Mouse (Mus musculus): ENCODE measurements around the gene Hoxa9. TPM values are rescaled to one million over a fixed set of nuclear protein-coding genes. Genes with fewer than 3 reads are reported as not detected.

Gene Hoxa9
- 122 and 151 TPM in 2 replicates for polyA plus RNA-seq (2014; fragmentation: Nextera tagmentation; extraction: Ambion mirVana)

- Histone ChIP-seq H3K9me3 (ENCODE audit: control insufficient read depth, low read length) (no peaks in the 10 kb centered on the region), H3K4me3 (ENCODE audit: low read depth, low read length) (peak within 1 kb of the TSS; percentile 57), H3K9ac (replicated peaks; ENCODE audit: low read depth, low read length) (peak within 1 kb of the TSS; percentile 94), H3K4me1 (ENCODE audit: control insufficient read depth, insufficient read depth, low read length) (peaks cover 18% of the 10 kb centered on the region), H3K4me2 (ENCODE audit: low read depth, low read length) (peak within 1 kb of the TSS; percentile 90), H3K27ac (ENCODE audit: low read depth, low read length) (peak within 1 kb of the TSS; percentile 97), H3K36me3 (ENCODE audit: control insufficient read depth, insufficient read depth, low read length) (no peaks in the 10 kb centered on the region), H3K27me3 (ENCODE audit: control insufficient read depth, insufficient read depth, low read length) (no peaks in the 10 kb centered on the region)
- WGBS, result under 1% methylated on average over 28 of the region's 36 CpGs
- peak; percentile 13; the same call in 1 of the 2 replicates for ATAC-seq (ENCODE audit: low read depth)
Observed at GRCm38 (mm10) chr6:52230516-52231165, at the start of gene Hoxa9. TSS of gene Hoxa9 (minus strand) at chr6:52231089.

DNA sequence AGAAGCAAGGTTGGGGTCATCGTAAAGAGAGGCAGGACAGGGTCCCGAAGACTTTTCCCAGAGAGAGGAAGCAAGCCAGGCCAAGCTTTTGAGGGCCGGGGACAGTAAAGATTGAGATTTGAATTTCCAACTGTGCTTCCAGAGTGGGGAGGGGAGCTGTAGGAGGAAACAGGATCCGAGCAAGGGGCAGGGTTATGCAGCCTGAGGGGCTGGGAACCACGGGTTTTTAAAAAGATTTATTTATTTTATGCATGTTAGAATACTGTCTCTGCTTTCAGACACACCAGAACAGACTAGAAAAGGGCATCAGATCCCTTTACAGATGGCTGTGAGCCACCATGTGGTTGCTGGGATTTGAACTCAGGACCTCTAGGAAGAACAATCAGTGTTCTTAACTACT is 46.0 kb upstream of the Hoxa9 start:
- no peak overlapping the region for H3K9ac ChIP-seq (replicated peaks; ENCODE audit: low read depth, low read length)
- H3K4me1 ChIP-seq (ENCODE audit: control insufficient read depth, insufficient read depth, low read length), result no peaks in the 10 kb centered on the region
- no peaks in the 10 kb centered on the region for H3K9me3 ChIP-seq (ENCODE audit: control insufficient read depth, low read length)
- peaks cover 57% of the 10 kb centered on the region for H3K27me3 ChIP-seq (ENCODE audit: control insufficient read depth, insufficient read depth, low read length)
- no peak for ATAC-seq (ENCODE audit: low read depth)
- 5% methylated on average over 5 of the region's 5 CpGs for WGBS
- H3K27ac ChIP-seq (ENCODE audit: low read depth, low read length), result no peak overlapping the region
- no peaks in the 10 kb centered on the region for H3K36me3 ChIP-seq (ENCODE audit: control insufficient read depth, insufficient read depth, low read length)
- H3K4me3 ChIP-seq (ENCODE audit: low read depth, low read length), result no peak overlapping the region
- H3K4me2 ChIP-seq (ENCODE audit: low read depth, low read length), result no peak overlapping the region

- no peak overlapping the region for H3K4me3 ChIP-seq (ENCODE audit: low read depth, low read length)
- H3K4me1 ChIP-seq (ENCODE audit: control insufficient read depth, insufficient read depth, low read length), result no peaks in the 10 kb centered on the region
- peaks cover 62% of the 10 kb centered on the region for H3K27me3 ChIP-seq (ENCODE audit: control insufficient read depth, insufficient read depth, low read length)
- H3K9ac ChIP-seq (replicated peaks; ENCODE audit: low read depth, low read length), result no peak overlapping the region
- no peak overlapping the region for H3K4me2 ChIP-seq (ENCODE audit: low read depth, low read length)
- no peaks in the 10 kb centered on the region for H3K36me3 ChIP-seq (ENCODE audit: control insufficient read depth, insufficient read depth, low read length)
- no peak overlapping the region for H3K27ac ChIP-seq (ENCODE audit: low read depth, low read length)
- ATAC-seq (ENCODE audit: low read depth), result no peak
- 1% methylated on average over 6 of the region's 6 CpGs for WGBS
- no peaks in the 10 kb centered on the region for H3K9me3 ChIP-seq (ENCODE audit: control insufficient read depth, low read length)
Observed at GRCm38 (mm10) chr6:52276382-52276781, 45.5 kb upstream of the Hoxa9 start.

GRCm38 (mm10) chr6:52275563-52276280 is 44.8 kb upstream of the Hoxa9 start:
- Histone ChIP-seq H3K4me1 (ENCODE audit: control insufficient read depth, insufficient read depth, low read length) (no peaks in the 10 kb centered on the region), H3K9me3 (ENCODE audit: control insufficient read depth, low read length) (no peaks in the 10 kb centered on the region), H3K4me2 (ENCODE audit: low read depth, low read length) (no peak overlapping the region), H3K36me3 (ENCODE audit: control insufficient read depth, insufficient read depth, low read length) (no peaks in the 10 kb centered on the region), H3K4me3 (ENCODE audit: low read depth, low read length) (no peak overlapping the region), H3K9ac (replicated peaks; ENCODE audit: low read depth, low read length) (no peak overlapping the region), H3K27ac (ENCODE audit: low read depth, low read length) (no peak overlapping the region), H3K27me3 (ENCODE audit: control insufficient read depth, insufficient read depth, low read length) (peaks cover 64% of the 10 kb centered on the region)
- no peak for ATAC-seq (ENCODE audit: low read depth)
- WGBS, result 6% methylated on average over 8 of the region's 8 CpGs

DNA sequence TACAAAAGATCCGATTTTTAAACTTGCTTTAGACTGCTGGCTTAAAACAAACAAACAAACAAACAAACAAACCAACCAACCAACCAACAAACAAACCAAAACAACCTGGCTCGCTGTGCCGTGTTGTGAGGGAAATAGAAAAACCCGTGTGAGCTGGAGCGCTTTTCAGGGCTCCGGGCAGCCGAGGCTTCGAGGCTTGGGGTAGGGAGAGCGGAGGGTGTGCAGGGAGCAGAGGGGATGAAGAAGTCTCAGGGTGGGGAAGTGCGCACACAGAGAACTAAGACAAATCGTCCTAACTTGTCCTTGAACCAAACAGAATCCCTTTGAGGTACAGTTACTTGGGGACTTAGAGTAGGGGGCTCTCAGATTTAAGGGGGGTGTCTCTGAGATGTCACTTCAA is 43.7 kb upstream of the Hoxa9 start:
- no peak for ATAC-seq (ENCODE audit: low read depth)
- WGBS, result 2% methylated on average over 11 of the region's 11 CpGs
- Histone ChIP-seq H3K4me3 (ENCODE audit: low read depth, low read length) (no peak overlapping the region), H3K27me3 (ENCODE audit: control insufficient read depth, insufficient read depth, low read length) (peaks cover 73% of the 10 kb centered on the region), H3K27ac (ENCODE audit: low read depth, low read length) (no peak overlapping the region), H3K9ac (replicated peaks; ENCODE audit: low read depth, low read length) (no peak overlapping the region), H3K36me3 (ENCODE audit: control insufficient read depth, insufficient read depth, low read length) (no peaks in the 10 kb centered on the region), H3K4me2 (ENCODE audit: low read depth, low read length) (no peak overlapping the region), H3K4me1 (ENCODE audit: control insufficient read depth, insufficient read depth, low read length) (no peaks in the 10 kb centered on the region), H3K9me3 (ENCODE audit: control insufficient read depth, low read length) (no peaks in the 10 kb centered on the region)

GRCm38 (mm10) chr6:52273656-52274280 is 42.9 kb upstream of the Hoxa9 start:
- no peak for ATAC-seq (ENCODE audit: low read depth)
- Histone ChIP-seq H3K4me3 (ENCODE audit: low read depth, low read length) (no peak overlapping the region), H3K27ac (ENCODE audit: low read depth, low read length) (no peak overlapping the region), H3K9me3 (ENCODE audit: control insufficient read depth, low read length) (no peaks in the 10 kb centered on the region), H3K4me1 (ENCODE audit: control insufficient read depth, insufficient read depth, low read length) (no peaks in the 10 kb centered on the region), H3K27me3 (ENCODE audit: control insufficient read depth, insufficient read depth, low read length) (peaks cover 81% of the 10 kb centered on the region), H3K9ac (replicated peaks; ENCODE audit: low read depth, low read length) (no peak overlapping the region), H3K36me3 (ENCODE audit: control insufficient read depth, insufficient read depth, low read length) (no peaks in the 10 kb centered on the region), H3K4me2 (ENCODE audit: low read depth, low read length) (no peak overlapping the region)
- WGBS, result 1% methylated on average over 22 of the region's 22 CpGs

DNA sequence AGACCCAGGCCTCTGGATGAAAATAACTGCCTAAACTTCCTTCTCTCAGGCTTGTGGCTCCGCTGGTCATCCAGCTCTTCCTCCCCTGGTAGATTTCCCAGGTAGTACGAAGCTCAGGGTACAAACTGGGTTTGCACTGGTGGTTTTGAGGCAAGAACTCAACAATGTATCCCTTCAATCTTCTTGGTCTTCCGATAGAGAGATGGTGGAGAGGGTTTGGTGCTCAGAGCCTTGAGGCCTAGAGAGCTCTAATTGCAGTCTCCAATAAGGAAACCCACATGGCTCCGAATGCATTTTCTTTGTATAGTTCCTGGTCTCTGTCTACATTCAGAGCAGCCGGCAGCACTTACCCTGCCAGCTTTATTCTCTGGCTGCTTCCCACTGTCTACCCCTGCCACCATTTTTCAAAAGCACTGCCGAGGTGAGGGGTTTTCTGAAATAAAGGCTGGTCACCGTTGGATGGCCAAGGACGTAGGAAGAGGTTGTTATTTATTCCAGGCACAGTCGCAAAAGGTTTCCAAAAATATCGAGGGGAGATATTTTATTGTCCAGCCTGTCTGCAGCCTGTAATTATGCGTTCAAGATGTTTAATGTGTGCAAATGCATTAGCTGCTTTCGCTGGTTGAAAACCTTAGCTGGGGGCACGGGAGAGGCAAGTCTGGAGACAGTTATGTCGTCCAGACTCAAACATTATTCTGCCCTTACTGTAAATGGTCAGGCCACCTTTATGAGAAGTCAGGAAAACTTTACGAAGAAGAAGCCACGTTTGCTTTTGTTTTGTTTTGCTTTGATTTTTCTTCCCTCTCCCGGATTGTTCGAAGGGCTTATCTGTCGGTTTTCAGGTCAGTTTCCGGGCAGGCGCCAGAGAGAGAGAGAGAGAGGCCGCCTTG is 42.1 kb upstream of the Hoxa9 start:
- Histone ChIP-seq H3K4me3 (ENCODE audit: low read depth, low read length) (no peak overlapping the region), H3K9ac (replicated peaks; ENCODE audit: low read depth, low read length) (no peak overlapping the region), H3K27me3 (ENCODE audit: control insufficient read depth, insufficient read depth, low read length) (peaks cover 86% of the 10 kb centered on the region), H3K36me3 (ENCODE audit: control insufficient read depth, insufficient read depth, low read length) (no peaks in the 10 kb centered on the region), H3K27ac (ENCODE audit: low read depth, low read length) (no peak overlapping the region), H3K4me1 (ENCODE audit: control insufficient read depth, insufficient read depth, low read length) (no peaks in the 10 kb centered on the region), H3K4me2 (ENCODE audit: low read depth, low read length) (no peak overlapping the region), H3K9me3 (ENCODE audit: control insufficient read depth, low read length) (no peaks in the 10 kb centered on the region)
- WGBS, result 4% methylated on average over 21 of the region's 22 CpGs
- no peak for ATAC-seq (ENCODE audit: low read depth)

- 3% methylated on average over 23 of the region's 23 CpGs for WGBS
- Histone ChIP-seq H3K27ac (ENCODE audit: low read depth, low read length) (no peak overlapping the region), H3K36me3 (ENCODE audit: control insufficient read depth, insufficient read depth, low read length) (no peaks in the 10 kb centered on the region), H3K4me2 (ENCODE audit: low read depth, low read length) (no peak overlapping the region), H3K9me3 (ENCODE audit: control insufficient read depth, low read length) (no peaks in the 10 kb centered on the region), H3K4me1 (ENCODE audit: control insufficient read depth, insufficient read depth, low read length) (no peaks in the 10 kb centered on the region), H3K9ac (replicated peaks; ENCODE audit: low read depth, low read length) (no peak overlapping the region), H3K27me3 (ENCODE audit: control insufficient read depth, insufficient read depth, low read length) (peaks cover 78% of the 10 kb centered on the region), H3K4me3 (ENCODE audit: low read depth, low read length) (no peak overlapping the region)
- ATAC-seq (ENCODE audit: low read depth), result peak; percentile 66
Observed at GRCm38 (mm10) chr6:52270494-52271480, 39.9 kb upstream of the Hoxa9 start.
